Mouse (Mus musculus) lung, embryonic 16.5 days (tissue): ENCODE measurements around the gene Bcas1. TPM values are rescaled to one million over a fixed set of nuclear protein-coding genes. Genes with fewer than 3 reads are reported as not detected.

ENCODE experiments used
- ATAC-seq: fragments of 200-750 bp; cut with Nextera tagmentation; 2 replicates; pipeline ENCODE4 v1.8.0; 2017; ENCODE audit warnings: low read depth, mild to moderate bottlenecking, moderate library complexity
- H3K27ac ChIP-seq: fragments of 300-500 bp; sonication (generic); 2 replicates; pipeline ENCODE4 v1.5.1; 2014; ENCODE audit warnings: mild to moderate bottlenecking, control low read depth, low read length
- H3K27me3 ChIP-seq: fragments of 300-500 bp; sonication (generic); 2 replicates; pipeline ENCODE4 v1.6.1; 2014; ENCODE audit warnings: low read depth, low read length, mixed read lengths; ENCODE audit not compliant: control insufficient read depth, insufficient read depth
- H3K36me3 ChIP-seq: fragments of 300-500 bp; sonication (generic); 2 replicates; pipeline ENCODE4 v1.6.1; 2014; ENCODE audit warnings: low read length; ENCODE audit not compliant: control insufficient read depth, insufficient read depth
- H3K4me1 ChIP-seq: fragments of 300-500 bp; sonication (generic); replicated peaks from 2 replicates; pipeline ENCODE4 v1.6.1; 2014; ENCODE audit warnings: low read length, mixed read lengths; ENCODE audit not compliant: control insufficient read depth, insufficient read depth
- H3K4me2 ChIP-seq: fragments of 300-500 bp; sonication (generic); 2 replicates; pipeline ENCODE4 v1.6.1; 2014; ENCODE audit warnings: low read depth, low read length, control low read depth
- H3K4me3 ChIP-seq: fragments of 300-500 bp; sonication (generic); 2 replicates; pipeline ENCODE4 v1.5.1; 2014; ENCODE audit warnings: mild to moderate bottlenecking, low read length, control low read depth
- H3K9ac ChIP-seq: fragments of 300-500 bp; sonication (generic); 2 replicates; pipeline ENCODE4 v1.6.1; 2014; ENCODE audit warnings: low read length, control low read depth
- H3K9me3 ChIP-seq: fragments of 300-500 bp; sonication (generic); 2 replicates; pipeline ENCODE4 v1.6.1; 2016; ENCODE audit warnings: low read length; ENCODE audit not compliant: control insufficient read depth
- WGBS: fragments of 180-500 bp; shearing (Covaris S2); extraction: QIAGEN DNeasy Blood & Tissue Kit; methylation state at CpG from one replicate; pipeline ENCODE4 v1.1.7; 2014; 5-methylcytosine and 5-hydroxymethylcytosine counted together
- polyA plus RNA-seq: library from polyadenylated mRNA; unstranded; fragments of >200 nt; fragmentation: Nextera tagmentation; extraction: Ambion mirVana; gene quantifications from 2 replicates; pipeline ENCODE4 v1.2.1, GENCODE M21; 2015

The Bcas1 gene
- polyA plus RNA-seq, 1 experiment from 2014 or later = 3.7 TPM

- H3K27ac ChIP-seq = peak overlapping the region; percentile 70
- no peaks in the 10 kb centered on the region for H3K27me3 ChIP-seq
- H3K4me3 ChIP-seq = no peak overlapping the region
- no peaks in the 10 kb centered on the region for H3K36me3 ChIP-seq
- H3K4me2 ChIP-seq = peak overlapping the region; percentile 16; the same call in 1 of the 2 replicates
- H3K9ac ChIP-seq = no peak overlapping the region; the same call in 1 of the 2 replicates
- H3K9me3 ChIP-seq = no peaks in the 10 kb centered on the region
- 23% methylated on average over 5 of the region's 5 CpGs for WGBS
- peaks cover 49% of the 10 kb centered on the region for H3K4me1 ChIP-seq
- ATAC-seq = no peak
These were observed 82.2 kb downstream of the Bcas1 start for GRCm38 (mm10) chr2:170345410-170345793.

- Histone ChIP-seq H3K4me3 (no peak overlapping the region), H3K9ac (peak overlapping the region; percentile 4; the same call in 1 of the 2 replicates), H3K4me2 (peak overlapping the region; percentile 16; the same call in 1 of the 2 replicates), H3K9me3 (no peaks in the 10 kb centered on the region), H3K27me3 (no peaks in the 10 kb centered on the region), H3K4me1 (peaks cover 46% of the 10 kb centered on the region), H3K36me3 (no peaks in the 10 kb centered on the region), H3K27ac (peak overlapping the region; percentile 70)
- 17% methylated on average over 17 of the region's 18 CpGs for WGBS
- peak; percentile 6; the same call in 1 of the 2 replicates for ATAC-seq
These were observed 82.9 kb downstream of the Bcas1 start for GRCm38 (mm10) chr2:170344502-170345409.

GRCm38 (mm10) chr2:170343819-170344317 is 83.8 kb downstream of the Bcas1 start:
- peak; percentile 37; the same call in 1 of the 2 replicates for ATAC-seq

GRCm38 (mm10) chr2:170343133-170343818 is 84.4 kb downstream of the Bcas1 start:
- H3K27ac ChIP-seq = peak overlapping the region; percentile 60
- H3K9ac ChIP-seq = 0 out of 2 replicates have a peak overlapping the region, but pooled peaks have one; percentile 11
- H3K27me3 ChIP-seq = no peaks in the 10 kb centered on the region
- no peak for ATAC-seq
- H3K36me3 ChIP-seq = no peaks in the 10 kb centered on the region
- 0 out of 2 replicates have a peak overlapping the region, but pooled peaks have one; percentile 19 for H3K4me2 ChIP-seq
- WGBS = 15% methylated on average over 17 of the region's 17 CpGs
- H3K4me1 ChIP-seq = peaks cover 42% of the 10 kb centered on the region
- H3K4me3 ChIP-seq = no peak overlapping the region
- H3K9me3 ChIP-seq = no peaks in the 10 kb centered on the region

More at GRCm38 (mm10) chr2:170343819-170344317, 83.8 kb downstream of the Bcas1 start:
- H3K36me3 ChIP-seq = no peaks in the 10 kb centered on the region
- no peak overlapping the region for H3K4me3 ChIP-seq
- no peaks in the 10 kb centered on the region for H3K9me3 ChIP-seq
- H3K4me2 ChIP-seq = no peak overlapping the region
- H3K4me1 ChIP-seq = peaks cover 42% of the 10 kb centered on the region
- H3K9ac ChIP-seq = 0 out of 2 replicates have a peak overlapping the region, but pooled peaks have one; percentile 11
- peak overlapping the region; percentile 60 for H3K27ac ChIP-seq
- no peaks in the 10 kb centered on the region for H3K27me3 ChIP-seq
- 25% methylated on average over 10 of the region's 10 CpGs for WGBS

GRCm38 (mm10) chr2:170342312-170342830 is 85.3 kb downstream of the Bcas1 start:
- H3K4me1 ChIP-seq = peaks cover 34% of the 10 kb centered on the region
- H3K4me2 ChIP-seq = no peak overlapping the region
- 84% methylated on average over 12 of the region's 12 CpGs for WGBS
- H3K9ac ChIP-seq = no peak overlapping the region
- no peak overlapping the region for H3K4me3 ChIP-seq
- no peaks in the 10 kb centered on the region for H3K9me3 ChIP-seq
- no peak for ATAC-seq
- no peak overlapping the region for H3K27ac ChIP-seq
- H3K36me3 ChIP-seq = no peaks in the 10 kb centered on the region
- H3K27me3 ChIP-seq = no peaks in the 10 kb centered on the region

GRCm38 (mm10) chr2:170341179-170341578 is 86.5 kb downstream of the Bcas1 start:
- H3K27me3 ChIP-seq = no peaks in the 10 kb centered on the region
- H3K4me1 ChIP-seq = peaks cover 28% of the 10 kb centered on the region
- H3K27ac ChIP-seq = no peak overlapping the region
- H3K9ac ChIP-seq = no peak overlapping the region
- ATAC-seq = no peak
- no peak overlapping the region for H3K4me3 ChIP-seq
- H3K36me3 ChIP-seq = no peaks in the 10 kb centered on the region
- no peak overlapping the region for H3K4me2 ChIP-seq
- 77% methylated on average over 8 of the region's 8 CpGs for WGBS
- no peaks in the 10 kb centered on the region for H3K9me3 ChIP-seq

- Histone ChIP-seq H3K27me3 (no peaks in the 10 kb centered on the region), H3K9me3 (no peaks in the 10 kb centered on the region), H3K4me2 (no peak overlapping the region), H3K9ac (no peak overlapping the region), H3K36me3 (no peaks in the 10 kb centered on the region), H3K4me1 (no peaks in the 10 kb centered on the region; the same call in 1 of the 2 replicates), H3K27ac (no peak overlapping the region), H3K4me3 (no peak overlapping the region)
- 38% methylated on average over 9 of the region's 9 CpGs for WGBS
- peak; percentile 55; the same call in 1 of the 2 replicates for ATAC-seq
These were observed 91.3 kb downstream of the Bcas1 start for GRCm38 (mm10) chr2:170336266-170336760.

GRCm38 (mm10) chr2:170335168-170335567 is 92.5 kb downstream of the Bcas1 start:
- 90% methylated on average over 5 of the region's 5 CpGs for WGBS

More at GRCm38 (mm10) chr2:170335168-170335567, 92.5 kb downstream of the Bcas1 start:
- Histone ChIP-seq H3K27ac (no peak overlapping the region), H3K4me1 (no peaks in the 10 kb centered on the region; the same call in 1 of the 2 replicates), H3K9ac (no peak overlapping the region), H3K27me3 (no peaks in the 10 kb centered on the region), H3K4me2 (no peak overlapping the region), H3K4me3 (no peak overlapping the region), H3K36me3 (no peaks in the 10 kb centered on the region), H3K9me3 (no peaks in the 10 kb centered on the region)
- ATAC-seq = no peak
